Mouse (Mus musculus) heart, embryonic 14.5 days (tissue): Measurements from ENCODE around the gene Nt5dc3. TPM values are rescaled to one million over a fixed set of nuclear protein-coding genes. Genes with fewer than 3 reads are reported as not detected.
A peak's percentile ranks its signal among the peaks of the same experiment; 100 is the strongest.

Experiments used
- ATAC-seq: fragments of 200-750 bp; cut with Nextera tagmentation; 2 replicates; pipeline ENCODE4 v1.8.0; 2017; ENCODE audit warnings: low read depth, moderate TSS enrichment; ENCODE audit not compliant: insufficient number of reproducible peaks, insufficient read depth, low FRiP score
- H3K27ac ChIP-seq, 2 experiments: fragments of 200-500 bp in 1 of 2; fragments of 300-500 bp in 1 of 2; sonication (generic) in 1 of 2; replicated peaks in 1 of 2; 2 replicates each; pipeline ENCODE4 v1.5.1; 2012 to 2014; ENCODE audit warnings: low read depth in 2 of 2, low read length in 2 of 2, control low read depth in 1 of 2, mild to moderate bottlenecking in 1 of 2, mixed read lengths in 1 of 2; ENCODE audit not compliant: control insufficient read depth in 1 of 2, insufficient read depth in 1 of 2
- H3K27me3 ChIP-seq: fragments of 300-500 bp; sonication (generic); 2 replicates; pipeline ENCODE4 v1.6.1; 2014; ENCODE audit warnings: mild to moderate bottlenecking, low read length, control low read depth; ENCODE audit not compliant: control insufficient read depth, insufficient read depth
- H3K36me3 ChIP-seq: fragments of 300-500 bp; sonication (generic); 2 replicates; pipeline ENCODE4 v1.6.1; 2014; ENCODE audit warnings: mild to moderate bottlenecking, control low read depth, low read length, mixed read lengths; ENCODE audit not compliant: control insufficient read depth, insufficient read depth
- H3K4me1 ChIP-seq, 2 experiments: fragments of 200-500 bp in 1 of 2; fragments of 300-500 bp in 1 of 2; sonication (generic) in 1 of 2; 2 replicates each; pipeline ENCODE4 v1.6.1; 2012 to 2014; ENCODE audit warnings: low read length in 2 of 2, control low read depth in 1 of 2, mixed read lengths in 1 of 2; ENCODE audit not compliant: control insufficient read depth in 2 of 2, insufficient read depth in 2 of 2
- H3K4me2 ChIP-seq: fragments of 300-500 bp; sonication (generic); 2 replicates; pipeline ENCODE4 v1.6.1; 2014; ENCODE audit warnings: mild to moderate bottlenecking, low read length
- H3K4me3 ChIP-seq, 2 experiments: fragments of 200-500 bp in 1 of 2; fragments of 300-500 bp in 1 of 2; sonication (generic) in 1 of 2; 2 replicates each; pipeline ENCODE4 v1.5.1; 2012 to 2014; ENCODE audit warnings: low read length in 2 of 2, mild to moderate bottlenecking in 2 of 2, control low read depth in 1 of 2, low read depth in 1 of 2, moderate library complexity in 1 of 2; ENCODE audit not compliant: control insufficient read depth in 1 of 2, insufficient read depth in 1 of 2
- H3K9ac ChIP-seq: fragments of 300-500 bp; sonication (generic); 2 replicates; pipeline ENCODE4 v1.6.1; 2014; ENCODE audit warnings: mild to moderate bottlenecking, low read length
- H3K9me3 ChIP-seq: fragments of 300-500 bp; sonication (generic); 2 replicates; pipeline ENCODE4 v1.6.1; 2016; ENCODE audit warnings: low read length, control low read depth; ENCODE audit not compliant: control insufficient read depth
- WGBS: fragments of 180-500 bp; shearing (Covaris S2); extraction: QIAGEN DNeasy Blood & Tissue Kit; methylation state at CpG from one replicate; pipeline ENCODE4 v1.1.7; 2014; 5-methylcytosine and 5-hydroxymethylcytosine counted together
- polyA plus RNA-seq: library from polyadenylated mRNA; unstranded; fragments of >200 nt; fragmentation: Nextera tagmentation; extraction: Ambion mirVana; gene quantifications from 2 replicates; pipeline ENCODE4 v1.2.1, GENCODE M21; 2014

Gene Nt5dc3
- polyA plus RNA-seq, 1 experiment from 2014 or later = 4.1 TPM

DNA sequence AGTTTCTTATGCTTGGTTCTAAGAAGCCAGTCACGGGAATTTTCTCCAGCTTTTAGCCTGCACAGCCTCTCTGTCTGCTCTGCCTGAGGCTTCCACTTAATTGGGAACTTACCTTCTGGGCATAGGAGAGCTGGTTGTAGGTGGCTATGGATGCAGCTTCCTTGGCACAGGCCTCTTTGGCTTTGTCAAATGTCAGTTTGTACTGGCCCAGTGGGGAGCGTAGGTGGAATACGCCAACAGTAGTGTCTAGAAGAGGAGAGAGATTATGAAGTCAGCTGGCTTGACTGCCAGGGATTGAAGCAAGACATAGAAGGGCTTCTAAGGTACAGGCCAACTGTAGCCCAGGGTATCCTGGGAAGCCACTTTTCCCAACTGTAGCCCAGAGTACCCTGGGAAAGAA lies 74.6 kb downstream of the Nt5dc3 start:
- H3K27ac ChIP-seq = no peak overlapping the region
- WGBS = 71% methylated on average over 3 of the region's 3 CpGs
- ATAC-seq = no peak
- no peaks in the 10 kb centered on the region for H3K27me3 ChIP-seq
- H3K36me3 ChIP-seq = no peaks in the 10 kb centered on the region
- H3K9ac ChIP-seq = no peak overlapping the region
- peaks cover 2 to 11% of the 10 kb centered on the region in 2 experiments; a peak in 2 of 4 replicates for H3K4me1 ChIP-seq
- H3K9me3 ChIP-seq = no peaks in the 10 kb centered on the region
- H3K4me2 ChIP-seq = no peak overlapping the region
- H3K4me3 ChIP-seq = no peak overlapping the region

DNA sequence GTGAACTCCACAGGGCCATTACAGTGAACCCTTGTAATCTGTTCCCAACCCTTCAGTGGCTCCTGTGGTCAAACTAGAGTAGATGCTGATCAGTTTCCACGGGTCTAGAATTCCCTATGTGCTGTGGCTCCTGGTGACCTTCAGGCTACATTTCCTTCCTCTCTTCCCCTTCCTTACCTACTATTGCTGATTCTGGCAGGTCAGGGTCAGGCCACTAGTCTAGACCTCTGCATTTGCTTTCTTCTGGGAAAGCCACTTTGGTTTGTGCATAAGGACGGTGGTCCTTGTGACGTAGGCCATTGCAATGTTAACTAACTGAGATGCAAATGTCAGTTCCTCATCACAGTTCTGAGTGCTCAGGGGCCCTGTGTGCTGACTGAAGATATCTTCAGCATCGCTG lies 81.6 kb downstream of the Nt5dc3 start:
- no peak for ATAC-seq
- H3K9ac ChIP-seq = no peak overlapping the region

DNA sequence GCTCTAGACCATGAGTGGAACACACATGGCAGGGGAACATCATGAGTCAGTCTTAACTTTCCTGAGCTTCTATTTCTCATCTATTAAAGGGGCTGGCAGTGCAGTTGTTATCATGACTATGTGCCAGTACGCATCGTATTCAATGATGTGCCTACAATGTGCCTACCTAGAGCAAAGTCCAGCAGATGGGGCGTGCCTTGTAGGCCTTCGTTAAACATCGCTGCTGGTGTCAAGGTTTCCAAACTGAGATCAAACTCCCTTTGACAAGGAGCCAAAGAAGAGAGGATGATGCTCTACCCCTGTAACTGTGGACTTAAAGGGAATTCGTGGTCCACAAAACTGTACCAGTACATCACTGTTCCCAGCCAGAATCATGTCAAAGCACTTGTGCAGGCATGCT lies 83.7 kb downstream of the Nt5dc3 start:
- H3K4me2 ChIP-seq = no peak overlapping the region
- no peak overlapping the region for H3K27ac ChIP-seq
- H3K27me3 ChIP-seq = no peaks in the 10 kb centered on the region
- H3K9me3 ChIP-seq = no peaks in the 10 kb centered on the region
- H3K4me3 ChIP-seq = no peak overlapping the region
- H3K36me3 ChIP-seq = no peaks in the 10 kb centered on the region
- WGBS = 85% methylated on average over 6 of the region's 6 CpGs
- H3K9ac ChIP-seq = no peak overlapping the region
- no peak for ATAC-seq
- H3K4me1 ChIP-seq = peaks cover 0 to 4% of the 10 kb centered on the region in 2 experiments; a peak in 2 of 4 replicates

More for the DNA sequence above, 81.6 kb downstream of the Nt5dc3 start:
- Histone ChIP-seq H3K9me3 (no peaks in the 10 kb centered on the region), H3K36me3 (no peaks in the 10 kb centered on the region), H3K4me1 (peaks cover 0 to 4% of the 10 kb centered on the region in 2 experiments; a peak in 2 of 4 replicates), H3K27ac (no peak overlapping the region), H3K27me3 (no peaks in the 10 kb centered on the region), H3K4me3 (no peak overlapping the region), H3K4me2 (no peak overlapping the region)
- 72% methylated on average over 4 of the region's 4 CpGs for WGBS

DNA sequence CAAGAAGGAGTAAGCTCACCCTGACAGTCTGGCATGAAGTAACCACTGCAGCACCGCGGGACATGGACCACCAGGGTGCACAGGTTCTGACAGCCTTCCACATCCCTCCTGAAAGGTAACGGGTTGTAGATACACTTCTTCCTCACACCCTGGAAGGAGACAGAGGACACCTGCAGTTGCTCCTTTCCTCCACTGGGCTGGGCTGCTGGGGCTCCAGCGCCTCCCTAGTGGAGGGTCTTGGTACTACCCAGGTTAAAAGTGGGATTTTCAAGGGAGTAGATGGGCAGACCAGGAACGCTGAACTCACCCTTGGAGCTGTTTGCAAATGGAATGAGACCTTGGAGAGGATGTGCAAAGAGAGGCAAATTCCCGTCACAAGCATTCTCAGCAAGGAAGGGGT lies 84.6 kb downstream of the Nt5dc3 start:
- Histone ChIP-seq H3K27me3 (no peaks in the 10 kb centered on the region), H3K27ac (no peak overlapping the region), H3K9me3 (no peaks in the 10 kb centered on the region), H3K36me3 (no peaks in the 10 kb centered on the region), H3K4me3 (no peak overlapping the region), H3K4me1 (peaks cover 0 to 4% of the 10 kb centered on the region in 2 experiments; a peak in 2 of 4 replicates), H3K4me2 (no peak overlapping the region), H3K9ac (no peak overlapping the region)
- ATAC-seq = no peak
- WGBS = 83% methylated on average over 6 of the region's 6 CpGs

DNA sequence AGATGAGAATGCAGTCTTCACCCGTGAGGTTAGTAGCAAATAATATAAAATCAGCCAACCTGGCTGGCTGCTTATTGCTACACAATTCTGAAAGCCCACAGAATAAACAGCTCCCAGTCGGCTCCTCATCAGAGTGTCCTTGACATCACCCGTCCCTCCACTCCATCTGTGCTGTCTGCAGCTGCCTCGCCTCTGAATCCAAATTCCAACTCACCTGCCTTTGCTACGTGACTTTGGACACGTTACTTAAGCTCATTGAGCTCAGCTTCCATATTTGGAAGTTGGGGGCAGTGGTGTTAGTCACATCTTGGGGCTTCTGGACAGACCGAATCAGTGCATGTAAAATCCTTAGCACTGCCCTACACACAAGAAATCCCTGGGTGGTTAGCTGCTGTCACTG lies 93.3 kb downstream of the Nt5dc3 start:
- Histone ChIP-seq H3K4me2 (no peak overlapping the region), H3K4me3 (no peak overlapping the region), H3K9me3 (no peaks in the 10 kb centered on the region), H3K27me3 (no peaks in the 10 kb centered on the region), H3K27ac (peak overlapping the region; percentile 39 to 53; a peak in 1 of 4 replicates), H3K4me1 (peaks cover 5 to 10% of the 10 kb centered on the region in 2 experiments; a peak in 3 of 4 replicates), H3K9ac (no peak overlapping the region), H3K36me3 (no peaks in the 10 kb centered on the region)
- WGBS = 46% methylated on average over 7 of the region's 7 CpGs
- ATAC-seq = no peak

DNA sequence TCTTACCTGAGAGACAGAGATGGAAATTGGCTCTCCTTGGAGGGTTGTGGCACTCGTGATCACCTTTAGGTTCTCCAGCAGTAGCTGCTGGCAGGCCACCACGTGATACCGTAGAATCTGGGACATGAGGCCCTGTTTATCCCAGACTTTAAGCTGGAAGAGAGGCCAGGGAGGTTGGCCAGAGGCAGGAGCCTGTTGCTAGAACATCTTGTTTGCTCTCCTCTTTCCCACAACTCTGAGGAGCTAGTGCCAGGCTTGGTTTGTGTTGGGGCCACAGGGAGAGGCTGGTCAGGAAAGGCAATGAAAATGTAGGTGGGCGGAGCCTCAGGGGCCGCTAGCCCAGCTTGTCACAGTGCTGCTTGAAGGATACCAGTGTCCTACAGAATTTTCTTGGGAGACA lies 93.8 kb downstream of the Nt5dc3 start:
- Histone ChIP-seq H3K9me3 (no peaks in the 10 kb centered on the region), H3K27me3 (no peaks in the 10 kb centered on the region), H3K9ac (no peak overlapping the region), H3K4me1 (peaks cover 5 to 10% of the 10 kb centered on the region in 2 experiments; a peak in 3 of 4 replicates), H3K4me3 (no peak overlapping the region), H3K27ac (peak overlapping the region; percentile 39 to 53; a peak in 2 of 4 replicates), H3K4me2 (no peak overlapping the region), H3K36me3 (no peaks in the 10 kb centered on the region)
- 40% methylated on average over 5 of the region's 5 CpGs for WGBS
- no peak for ATAC-seq

DNA sequence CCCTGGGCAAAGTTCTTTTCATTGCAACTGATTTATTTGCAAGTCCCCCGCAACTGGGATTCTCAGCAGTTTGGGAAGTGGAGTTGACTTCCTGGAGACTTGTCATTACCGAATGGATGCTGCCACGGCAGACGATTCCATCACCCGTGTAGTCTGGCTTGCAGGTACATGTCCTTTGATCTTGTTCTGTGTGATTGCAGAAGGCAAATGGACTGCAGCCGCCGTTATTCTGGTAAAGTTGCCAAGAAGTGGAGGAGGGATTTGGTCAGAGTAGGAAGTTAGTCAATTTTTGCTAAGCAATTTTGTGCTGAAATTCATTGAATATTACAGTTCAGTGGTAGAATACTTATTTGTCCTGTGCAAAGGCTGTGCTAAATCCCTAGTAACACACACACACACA lies 99.9 kb downstream of the Nt5dc3 start:
- Histone ChIP-seq H3K27me3 (no peaks in the 10 kb centered on the region), H3K4me3 (no peak overlapping the region), H3K9me3 (no peaks in the 10 kb centered on the region), H3K36me3 (no peaks in the 10 kb centered on the region), H3K27ac (no peak overlapping the region), H3K9ac (no peak overlapping the region), H3K4me2 (no peak overlapping the region), H3K4me1 (no peaks in the 10 kb centered on the region)
- WGBS = 80% methylated on average over 7 of the region's 7 CpGs
- ATAC-seq = no peak

DNA sequence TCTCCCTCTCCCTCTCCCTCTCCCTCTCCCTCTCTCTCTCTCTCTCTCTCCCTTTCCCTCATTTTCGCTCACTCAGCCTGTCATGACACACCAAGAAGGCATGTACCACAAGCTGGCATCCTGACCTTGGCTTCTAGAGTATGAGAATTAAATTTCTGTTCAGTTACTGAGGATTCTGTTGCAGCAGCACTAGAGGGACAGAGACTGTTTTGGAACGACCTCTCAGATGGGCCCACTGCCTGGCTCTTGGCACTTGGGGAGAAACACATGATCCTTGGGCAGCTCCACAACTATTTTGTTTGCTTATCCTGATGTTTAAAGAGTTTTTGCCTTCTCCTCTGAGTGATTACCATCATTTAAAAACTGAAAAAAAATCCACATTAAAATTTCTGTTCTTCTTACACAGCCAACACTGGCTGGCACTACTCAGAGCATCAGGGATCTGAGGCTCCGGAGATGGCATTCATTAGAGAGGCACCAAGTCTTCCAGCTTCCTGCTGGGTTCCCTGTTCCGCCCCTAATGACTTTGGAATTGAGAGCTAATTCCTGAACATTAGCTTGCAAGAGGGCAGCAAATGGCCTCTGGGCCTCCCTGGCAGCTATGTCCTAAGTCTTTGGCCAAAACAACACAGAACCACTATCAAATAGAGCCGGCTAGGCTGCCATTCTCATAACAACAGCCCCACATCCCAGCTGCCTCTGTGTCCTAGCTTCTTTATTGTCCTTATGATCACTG lies 101.4 kb downstream of the Nt5dc3 start:
- ATAC-seq = no peak
- WGBS = 53% methylated on average over 5 of the region's 5 CpGs
- no peak overlapping the region for H3K4me3 ChIP-seq

More for the DNA sequence above, 101.4 kb downstream of the Nt5dc3 start:
- Histone ChIP-seq H3K9ac (no peak overlapping the region), H3K27ac (no peak overlapping the region), H3K4me1 (no peaks in the 10 kb centered on the region), H3K27me3 (no peaks in the 10 kb centered on the region), H3K9me3 (no peaks in the 10 kb centered on the region), H3K4me2 (no peak overlapping the region), H3K36me3 (no peaks in the 10 kb centered on the region)
